Mouse (Mus musculus) erythroblast, embryonic 14.5 days (primary cell): Measurements from ENCODE around the gene Pard3. TPM values are rescaled to one million over a fixed set of nuclear protein-coding genes. Genes with fewer than 3 reads are reported as not detected.

Experiments
- H3K27me3 ChIP-seq: 2 replicates; pipeline ENCODE4 v1.6.1; 2012; ENCODE audit warnings: inconsistent platforms; ENCODE audit not compliant: control insufficient read depth
- H3K36me3 ChIP-seq: 2 replicates; pipeline ENCODE4 v1.6.1; 2012; ENCODE audit warnings: mild to moderate bottlenecking, inconsistent platforms; ENCODE audit not compliant: control insufficient read depth
- H3K4me1 ChIP-seq: 2 replicates; pipeline ENCODE4 v1.6.1; 2012; ENCODE audit warnings: inconsistent platforms; ENCODE audit not compliant: control insufficient read depth
- H3K4me3 ChIP-seq: replicated peaks from 2 replicates; pipeline ENCODE3; 2012; ENCODE audit warnings: moderate library complexity, mild to moderate bottlenecking, inconsistent platforms
- H3K9me3 ChIP-seq: 2 replicates; pipeline ENCODE4 v1.6.1; 2012; ENCODE audit warnings: low read length, inconsistent platforms, mixed read lengths; ENCODE audit not compliant: control insufficient read depth
- GATA1 ChIP-seq: IDR thresholded peaks from 2 replicates; pipeline ENCODE4 v1.6.1; 2012; ENCODE audit warnings: low read length, inconsistent platforms, mixed read lengths
- TAL1 ChIP-seq: IDR thresholded peaks from 3 replicates; pipeline ENCODE4 v1.6.1; 2012; ENCODE audit warnings: low read length, inconsistent platforms, mixed read lengths
- polyA plus RNA-seq: library from polyadenylated mRNA; stranded (reverse); fragments of >175 nt; gene quantifications from 2 replicates; pipeline ENCODE4 v1.2.3, GENCODE M21; 2012

Gene Pard3
- polyA plus RNA-seq, 1 experiment, result 0.02 TPM

- H3K4me1 ChIP-seq, result no peaks in the 10 kb centered on the region
- H3K27me3 ChIP-seq, result no peaks in the 10 kb centered on the region
- H3K4me3 ChIP-seq, result no peak overlapping the region
- no peaks in the 10 kb centered on the region for H3K9me3 ChIP-seq
- TF ChIP-seq TAL1 (no peak), GATA1 (no peak)
- no peaks in the 10 kb centered on the region for H3K36me3 ChIP-seq
These were observed 508.8 kb downstream of the Pard3 start for GRCm38 (mm10) chr8:127572493-127572892.

- Histone ChIP-seq H3K27me3 (no peaks in the 10 kb centered on the region), H3K9me3 (no peaks in the 10 kb centered on the region), H3K4me3 (no peak overlapping the region), H3K4me1 (no peaks in the 10 kb centered on the region), H3K36me3 (no peaks in the 10 kb centered on the region)
- TF ChIP-seq GATA1, result no peak
- no peak for TF ChIP-seq TAL1
These were observed 513.0 kb downstream of the Pard3 start for GRCm38 (mm10) chr8:127576657-127577056.

GRCm38 (mm10) chr8:127577656-127578055 lies 514.0 kb downstream of the Pard3 start:
- no peaks in the 10 kb centered on the region for H3K36me3 ChIP-seq
- no peaks in the 10 kb centered on the region for H3K27me3 ChIP-seq
- no peak overlapping the region for H3K4me3 ChIP-seq
- TF ChIP-seq GATA1 (no peak), TAL1 (no peak)
- H3K9me3 ChIP-seq, result no peaks in the 10 kb centered on the region
- H3K4me1 ChIP-seq, result no peaks in the 10 kb centered on the region

DNA sequence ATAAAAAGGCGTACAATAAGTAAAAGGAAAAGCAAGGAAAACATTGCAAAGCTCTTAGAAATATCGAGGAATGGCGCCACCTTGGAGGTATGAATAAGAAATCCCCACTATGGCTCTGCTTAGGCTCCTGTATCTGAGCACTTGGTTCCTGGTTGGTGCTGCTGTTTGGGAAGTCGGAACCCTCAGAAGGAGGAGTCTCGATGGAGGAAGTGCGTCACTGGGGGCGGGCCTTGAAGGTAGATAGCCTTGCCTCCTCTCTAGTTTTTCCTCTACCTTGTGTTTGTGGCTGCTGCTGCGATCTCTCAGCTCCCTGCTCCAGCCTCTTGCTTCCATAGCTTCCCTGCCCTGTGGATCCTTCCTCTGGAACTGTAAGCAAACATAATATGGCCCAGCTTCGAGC lies 515.7 kb downstream of the Pard3 start:
- no peak for TF ChIP-seq GATA1
- TF ChIP-seq TAL1, result no peak
- H3K4me1 ChIP-seq, result no peaks in the 10 kb centered on the region
- H3K9me3 ChIP-seq, result no peaks in the 10 kb centered on the region
- no peaks in the 10 kb centered on the region for H3K36me3 ChIP-seq
- no peaks in the 10 kb centered on the region for H3K27me3 ChIP-seq
- H3K4me3 ChIP-seq, result no peak overlapping the region

DNA sequence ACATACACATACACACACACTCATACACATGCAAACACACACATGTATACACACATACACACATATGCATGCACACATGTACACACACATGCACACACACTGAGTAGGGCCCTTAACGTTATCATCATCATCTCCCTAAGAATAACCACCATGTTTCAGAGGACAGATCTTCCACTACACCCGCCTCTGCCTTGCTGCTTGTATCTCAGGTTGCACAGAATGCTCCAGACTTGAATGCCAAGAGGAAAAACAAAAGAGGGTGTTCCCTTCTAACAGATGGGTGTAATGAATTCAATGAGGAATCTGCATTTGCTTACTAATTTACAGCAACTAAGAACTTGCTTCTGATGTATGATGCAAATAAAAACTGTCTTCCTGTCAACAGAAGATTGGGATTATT lies 519.7 kb downstream of the Pard3 start:
- H3K36me3 ChIP-seq, result no peaks in the 10 kb centered on the region
- TF ChIP-seq TAL1 (no peak; the same call in 2 of the 3 replicates), GATA1 (no peak)
- H3K4me3 ChIP-seq, result no peak overlapping the region
- no peaks in the 10 kb centered on the region for H3K4me1 ChIP-seq
- no peaks in the 10 kb centered on the region for H3K9me3 ChIP-seq
- H3K27me3 ChIP-seq, result no peaks in the 10 kb centered on the region

- Histone ChIP-seq H3K36me3 (no peaks in the 10 kb centered on the region), H3K27me3 (no peaks in the 10 kb centered on the region), H3K9me3 (no peaks in the 10 kb centered on the region), H3K4me1 (no peaks in the 10 kb centered on the region), H3K4me3 (no peak overlapping the region)
- TF ChIP-seq TAL1 (no peak), GATA1 (no peak)
These were observed 521.9 kb downstream of the Pard3 start for GRCm38 (mm10) chr8:127585618-127586017.

DNA sequence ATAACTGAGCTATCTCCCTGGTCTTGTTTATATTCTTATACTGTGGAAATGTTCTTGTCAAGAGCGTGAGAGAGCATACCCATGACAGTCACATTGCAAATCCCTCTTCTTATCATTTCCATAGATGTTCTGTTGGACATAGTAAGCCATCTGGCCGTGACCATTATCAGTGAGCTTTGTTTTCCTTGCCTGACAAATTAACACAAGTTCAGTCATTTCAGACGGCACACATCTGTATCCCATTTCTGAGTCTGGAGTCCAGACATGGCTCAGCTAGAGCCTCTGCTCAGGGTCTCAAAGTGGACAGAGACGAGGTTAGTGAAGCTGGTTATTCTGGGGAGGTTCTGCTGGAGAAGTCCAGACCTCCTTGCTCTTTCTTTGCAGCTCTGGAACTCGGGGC lies 523.0 kb downstream of the Pard3 start:
- no peak overlapping the region for H3K4me3 ChIP-seq
- TF ChIP-seq GATA1 (no peak), TAL1 (no peak)
- H3K4me1 ChIP-seq, result no peaks in the 10 kb centered on the region
- H3K9me3 ChIP-seq, result no peaks in the 10 kb centered on the region
- H3K36me3 ChIP-seq, result no peaks in the 10 kb centered on the region
- no peaks in the 10 kb centered on the region for H3K27me3 ChIP-seq

- Histone ChIP-seq H3K36me3 (no peaks in the 10 kb centered on the region), H3K4me3 (no peak overlapping the region), H3K4me1 (no peaks in the 10 kb centered on the region)
These were observed 524.6 kb downstream of the Pard3 start for GRCm38 (mm10) chr8:127588313-127588712.

GRCm38 (mm10) chr8:127589291-127589690 lies 525.6 kb downstream of the Pard3 start:
- no peaks in the 10 kb centered on the region for H3K36me3 ChIP-seq
- no peaks in the 10 kb centered on the region for H3K9me3 ChIP-seq
- H3K4me3 ChIP-seq, result no peak overlapping the region
- no peaks in the 10 kb centered on the region for H3K27me3 ChIP-seq
- no peaks in the 10 kb centered on the region for H3K4me1 ChIP-seq
- TF ChIP-seq GATA1 (no peak), TAL1 (no peak)

More at GRCm38 (mm10) chr8:127588313-127588712, 524.6 kb downstream of the Pard3 start:
- H3K9me3 ChIP-seq, result no peaks in the 10 kb centered on the region
- TF ChIP-seq GATA1, result no peak
- no peak for TF ChIP-seq TAL1
- no peaks in the 10 kb centered on the region for H3K27me3 ChIP-seq

GRCm38 (mm10) chr8:127590674-127591186 lies 527.0 kb downstream of the Pard3 start:
- Histone ChIP-seq H3K36me3 (no peaks in the 10 kb centered on the region), H3K4me1 (no peaks in the 10 kb centered on the region), H3K27me3 (no peaks in the 10 kb centered on the region), H3K9me3 (no peaks in the 10 kb centered on the region), H3K4me3 (no peak overlapping the region)
- TF ChIP-seq TAL1, result no peak
- TF ChIP-seq GATA1, result no peak
